Mouse (Mus musculus): Measurements from ENCODE around the gene Bcl2l11.

Gene Bcl2l11

DNA sequence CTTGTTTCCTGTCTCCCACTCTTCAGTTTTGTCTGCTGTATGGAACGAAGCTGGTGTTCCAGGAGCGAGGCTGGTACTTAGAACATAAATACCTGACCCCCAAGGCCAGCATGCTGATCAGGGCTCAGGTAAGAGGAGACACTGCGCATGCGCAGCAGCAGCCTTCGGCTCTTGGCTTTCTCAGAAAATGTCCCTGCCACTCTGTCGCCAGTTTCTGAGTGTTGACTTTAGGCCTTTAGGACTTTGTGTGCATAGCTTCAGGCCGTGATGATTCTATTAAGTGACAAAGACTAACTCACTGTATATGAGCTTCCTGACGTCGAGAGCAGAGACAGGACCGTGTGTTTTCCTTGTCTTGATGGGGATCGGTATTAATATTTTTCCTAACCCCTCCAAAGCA is 20.2 kb upstream of the Bcl2l11 start:
- no peak for DNase-seq (ENCODE audit: extremely low read depth, insufficient read length, low spot score)

DNA sequence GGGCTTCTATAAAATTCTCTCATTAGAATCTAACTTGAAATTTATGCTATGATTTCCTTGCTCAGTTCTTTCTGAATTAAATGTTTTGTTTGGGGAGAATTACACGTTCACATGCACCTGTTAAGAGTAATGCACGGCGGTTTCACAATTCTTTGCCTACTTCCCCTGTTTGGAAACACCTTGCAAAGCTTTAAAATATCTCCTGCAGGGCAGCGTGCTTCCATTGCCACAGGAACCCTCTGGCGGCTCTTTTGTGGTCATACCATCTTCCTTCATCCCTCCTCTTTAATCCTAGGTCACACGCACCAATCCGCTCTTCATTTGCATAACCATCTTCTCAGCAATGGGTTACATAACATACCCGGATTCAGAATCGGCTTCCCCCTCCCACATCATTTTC is 14.3 kb upstream of the Bcl2l11 start:
- no peak for DNase-seq (ENCODE audit: extremely low read depth, insufficient read length, low spot score)

GRCm38 (mm10) chr2:128114621-128115020 is 11.2 kb upstream of the Bcl2l11 start:
- DNase-seq (ENCODE audit: extremely low read depth, insufficient read length, low spot score), result no peak

GRCm38 (mm10) chr2:128115579-128115978 is 10.3 kb upstream of the Bcl2l11 start:
- no peak for DNase-seq (ENCODE audit: extremely low read depth, insufficient read length, low spot score)

- no peak for DNase-seq (ENCODE audit: extremely low read depth, insufficient read length, low spot score)
These were observed 8.2 kb upstream of the Bcl2l11 start for GRCm38 (mm10) chr2:128117605-128118004.

GRCm38 (mm10) chr2:128118971-128119370 is 6.9 kb upstream of the Bcl2l11 start:
- DNase-seq (ENCODE audit: extremely low read depth, insufficient read length, low spot score), result no peak

GRCm38 (mm10) chr2:128122491-128122890 is 3.3 kb upstream of the Bcl2l11 start:
- peak; percentile 52 for DNase-seq (ENCODE audit: extremely low read depth, insufficient read length, low spot score)

DNA sequence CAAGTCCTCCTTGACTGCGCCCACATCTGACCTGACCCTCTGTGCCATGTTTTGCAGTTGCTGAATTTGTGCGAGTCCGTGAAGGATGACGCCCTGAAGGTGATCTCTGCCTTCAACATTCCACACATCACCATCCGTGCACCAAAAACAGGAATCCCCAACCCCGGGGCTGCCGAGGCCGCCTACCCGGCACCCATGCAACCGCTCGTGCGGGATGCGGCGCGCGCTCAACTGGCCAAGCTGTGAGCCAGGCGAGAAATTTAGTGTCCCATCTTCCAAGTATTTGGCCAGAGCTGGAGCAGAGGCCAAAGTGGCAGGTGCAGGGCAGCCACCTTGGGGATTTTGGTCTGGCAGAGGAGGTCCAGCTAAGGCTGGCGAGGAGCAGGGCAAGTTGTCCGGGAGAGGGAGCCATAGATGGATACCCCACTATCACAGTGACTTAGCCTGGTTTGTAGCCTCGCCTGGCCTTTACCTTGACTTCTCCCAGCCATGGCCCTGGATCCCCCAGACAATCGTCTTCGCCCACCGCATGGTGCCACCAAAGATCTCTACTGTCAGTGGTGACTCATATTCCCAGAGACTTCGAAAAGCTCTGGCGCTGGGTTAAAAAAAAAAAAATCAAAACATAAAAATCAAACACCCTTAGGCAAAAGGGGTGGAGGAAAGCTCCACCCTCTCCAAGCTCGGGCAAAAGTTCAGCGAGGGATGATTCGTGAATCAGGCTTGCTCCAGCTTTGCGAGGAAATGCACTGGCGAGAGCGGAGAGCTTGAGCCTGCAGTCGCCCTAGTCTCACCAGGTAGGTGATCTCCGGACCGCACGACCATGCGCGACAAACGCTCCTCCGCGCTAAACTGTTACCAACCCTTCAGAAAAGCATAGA is 2.7 kb upstream of the Bcl2l11 start:
- DNase-seq (ENCODE audit: extremely low read depth, insufficient read length, low spot score), result peak; percentile 68

- no peak for DNase-seq (ENCODE audit: extremely low read depth, insufficient read length, low spot score)
These were observed 1.7 kb upstream of the Bcl2l11 start for GRCm38 (mm10) chr2:128123921-128124683.

GRCm38 (mm10) chr2:128124693-128125092 is 1.1 kb upstream of the Bcl2l11 start:
- DNase-seq (ENCODE audit: extremely low read depth, insufficient read length, low spot score), result no peak

DNA sequence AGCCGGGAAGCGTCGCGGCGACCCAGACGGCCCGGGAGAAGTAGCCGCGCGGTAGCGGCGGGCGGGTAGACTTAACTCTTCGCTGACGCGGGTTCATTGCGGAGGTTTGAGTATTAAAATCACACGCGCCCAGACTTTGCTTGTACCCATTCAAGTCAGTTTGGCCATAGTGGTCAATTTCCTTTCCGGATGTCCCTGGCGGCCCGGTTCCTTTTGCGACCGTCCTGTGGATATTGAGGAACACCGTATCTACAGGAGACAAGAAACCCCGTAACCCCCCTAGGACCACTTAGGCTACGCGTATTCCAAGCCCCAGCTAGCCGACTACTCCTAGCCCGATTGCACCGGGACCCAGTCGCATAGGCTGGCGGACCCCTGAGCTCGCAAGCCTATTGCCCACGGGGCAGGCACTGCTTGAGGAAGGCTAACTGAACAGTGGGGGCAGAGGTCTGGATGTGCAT is 783 bp downstream of the Bcl2l11 start:
- DNase-seq (ENCODE audit: extremely low read depth, insufficient read length, low spot score), result no peak

DNA sequence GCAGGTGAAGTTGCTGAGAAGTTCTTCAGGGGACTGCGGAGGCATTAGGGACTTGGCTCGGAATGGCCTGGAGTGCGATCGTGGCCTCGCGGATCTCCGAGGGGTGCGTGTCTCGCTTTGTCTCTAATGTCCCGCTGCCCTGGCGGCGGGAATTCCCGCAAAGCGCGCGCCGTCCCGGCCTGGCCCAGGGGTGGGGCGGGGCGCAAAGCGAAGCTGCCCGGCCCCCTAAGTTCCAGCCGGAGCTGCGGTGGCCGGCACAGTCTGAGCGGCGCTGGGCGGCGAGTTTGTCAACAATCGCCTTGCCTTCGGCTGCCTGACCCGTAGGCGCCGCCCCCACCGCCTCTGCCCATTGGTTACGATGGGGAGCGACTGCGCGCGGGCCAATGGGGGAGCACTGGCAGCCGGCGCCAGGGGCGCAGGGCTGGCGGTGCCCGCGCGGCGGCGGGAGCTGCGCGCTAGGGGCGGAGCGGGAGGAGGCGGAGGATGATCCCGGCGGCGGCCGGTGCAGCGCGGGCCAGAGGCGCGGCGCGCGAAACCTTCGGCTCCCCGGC is 1.4 kb downstream of the Bcl2l11 start:
- DNase-seq (ENCODE audit: extremely low read depth, insufficient read length, low spot score), result peak; percentile 94

DNA sequence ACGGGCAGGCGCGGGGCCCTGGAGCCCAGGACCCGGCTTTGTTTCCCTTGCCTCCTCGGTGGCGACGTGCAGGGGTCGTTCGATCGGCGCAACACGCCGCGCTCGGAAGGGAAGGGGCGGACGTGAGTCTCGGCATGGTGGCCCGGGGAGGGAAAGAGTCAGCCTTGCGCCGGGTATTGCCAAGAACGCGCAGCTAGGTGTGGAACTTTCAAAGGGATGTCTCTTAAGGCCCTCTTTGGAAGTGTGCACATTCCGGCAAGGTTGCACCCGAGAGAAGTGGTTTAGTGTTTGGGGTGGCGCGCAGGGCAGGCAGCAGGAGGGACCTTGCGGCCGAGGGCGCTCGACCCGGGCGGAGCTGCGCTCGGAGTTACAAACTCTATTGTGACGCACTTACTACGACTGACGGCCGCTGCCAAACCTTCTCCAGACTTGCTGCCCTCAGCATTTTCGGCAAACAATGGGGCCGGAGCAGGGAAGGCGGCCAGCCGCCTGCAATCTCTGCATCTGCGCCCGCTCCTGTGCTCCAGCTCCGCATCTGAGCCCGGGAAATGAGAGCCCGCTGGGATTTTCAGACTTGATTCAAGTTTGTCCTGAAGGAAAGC is 2.0 kb downstream of the Bcl2l11 start:
- DNase-seq (ENCODE audit: extremely low read depth, insufficient read length, low spot score), result peak; percentile 92

DNA sequence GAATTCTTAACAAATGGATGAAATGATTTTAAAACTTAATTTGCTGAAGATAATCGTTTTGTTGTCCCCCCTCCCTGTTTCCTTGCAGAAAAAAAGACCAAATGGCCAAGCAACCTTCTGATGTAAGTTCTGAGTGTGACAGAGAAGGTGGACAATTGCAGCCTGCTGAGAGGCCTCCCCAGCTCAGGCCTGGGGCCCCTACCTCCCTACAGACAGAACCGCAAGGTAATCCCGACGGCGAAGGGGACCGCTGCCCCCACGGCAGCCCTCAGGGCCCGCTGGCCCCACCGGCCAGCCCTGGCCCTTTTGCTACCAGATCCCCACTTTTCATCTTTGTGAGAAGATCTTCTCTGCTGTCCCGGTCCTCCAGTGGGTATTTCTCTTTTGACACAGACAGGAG is 2.7 kb downstream of the Bcl2l11 start:
- DNase-seq (ENCODE audit: extremely low read depth, insufficient read length, low spot score), result no peak

GRCm38 (mm10) chr2:128131503-128131902 is 5.7 kb downstream of the Bcl2l11 start:
- no peak for DNase-seq (ENCODE audit: extremely low read depth, insufficient read length, low spot score)

DNA sequence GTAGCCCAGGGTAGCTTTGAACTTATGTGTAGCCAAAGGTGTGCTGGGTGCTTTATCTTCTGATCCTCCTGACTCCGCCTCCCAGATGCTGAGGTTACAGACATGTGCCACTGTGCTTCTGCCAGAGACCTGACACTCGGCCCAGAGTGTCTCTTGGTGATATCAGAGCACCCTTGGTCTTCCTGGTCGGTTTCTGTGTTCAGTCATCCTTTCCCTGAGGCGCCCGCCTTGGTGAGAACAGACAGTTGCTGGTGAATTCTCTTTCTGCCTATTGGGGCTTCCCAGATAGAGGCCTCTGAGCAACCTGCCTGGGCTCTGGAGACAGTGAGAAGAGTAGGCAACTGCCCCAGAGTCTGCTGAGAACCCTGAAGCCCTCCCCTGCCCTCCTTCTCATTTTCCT is 6.8 kb downstream of the Bcl2l11 start:
- DNase-seq (ENCODE audit: extremely low read depth, insufficient read length, low spot score), result no peak

- no peak for DNase-seq (ENCODE audit: extremely low read depth, insufficient read length, low spot score)
These were observed 8.0 kb downstream of the Bcl2l11 start for GRCm38 (mm10) chr2:128133865-128134264.

DNA sequence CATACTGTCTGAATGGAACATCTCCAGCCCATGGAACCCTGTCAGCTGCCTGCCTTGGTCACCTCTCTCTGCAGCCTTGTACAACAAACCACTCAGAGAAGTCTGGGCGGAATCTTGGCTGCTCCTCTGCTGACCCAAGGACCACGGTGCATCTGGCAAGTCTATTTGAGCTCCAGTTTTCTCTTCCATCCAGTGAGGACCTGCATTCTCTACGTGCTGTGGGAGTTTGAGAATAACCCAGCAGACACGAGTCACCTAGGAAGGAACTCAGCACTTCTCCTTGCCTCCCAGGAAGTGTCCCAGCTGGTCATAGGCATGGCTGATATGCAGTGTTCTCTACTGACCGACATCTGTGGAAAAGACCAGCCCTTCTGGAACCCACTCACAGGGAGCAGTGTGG is 8.6 kb downstream of the Bcl2l11 start:
- DNase-seq (ENCODE audit: extremely low read depth, insufficient read length, low spot score), result no peak

GRCm38 (mm10) chr2:128134948-128135347 is 9.1 kb downstream of the Bcl2l11 start:
- DNase-seq (ENCODE audit: extremely low read depth, insufficient read length, low spot score), result no peak

GRCm38 (mm10) chr2:128136769-128137433 is 11.1 kb downstream of the Bcl2l11 start:
- DNase-seq (ENCODE audit: extremely low read depth, insufficient read length, low spot score), result no peak

Measured in 3134 (cell line).